Mouse (Mus musculus) gastrocnemius, postnatal 4 days (tissue): ENCODE measurements around the gene Mrpl41. TPM values are rescaled to one million over a fixed set of nuclear protein-coding genes. Genes with fewer than 3 reads are reported as not detected.
A peak's percentile ranks its signal among the peaks of the same experiment; 100 is the strongest.
"Not testable (repeated sequence)": the region's sequence is repeated elsewhere in the genome, so short reads cannot be mapped to it uniquely, and the experiment has no call there.

Experiments used
- DNase-seq, 2 experiments: peaks; one replicate each; pipeline ENCODE4 v3.0.0; 2021 to 2022; ENCODE audit warnings: low spot score in 2 of 2, mixed read lengths in 2 of 2
- long read RNA-seq, 2 experiments: library from polyadenylated mRNA; stranded (forward); transcript quantifications; one replicate each; pipeline ENCODE4 v2.0.0; 2021
- total RNA-seq, 2 experiments: library from RNA; stranded (reverse); gene quantifications; 2 replicates each; pipeline ENCODE4 v1.2.3; 2021

The Mrpl41 gene
- total RNA-seq = 10 to 100 TPM; 56.1 to 59.4 TPM
- long read RNA-seq, experiment 1, transcript Mrpl41-201 (2 exons, 776 nt) = major isoform, 44 of 48 reads
- long read RNA-seq, experiment 1, partial matches to known transcripts = 0 of 48 reads
- long read RNA-seq, experiment 1, other reads (novel, unspliced or antisense) = 4 of 48 reads
- long read RNA-seq, experiment 2, transcript Mrpl41-201 (2 exons, 776 nt) = major isoform, 43 of 52 reads
- long read RNA-seq, experiment 2, partial matches to known transcripts = 0 of 52 reads
- long read RNA-seq, experiment 2, other reads (novel, unspliced or antisense) = 9 of 52 reads

GRCm38 (mm10) chr2:24974906-24975703, at the start of gene Mrpl41:
TSS of gene Mrpl41 (minus strand) at chr2:24975098.
- peak; percentile 93 to 97 for DNase-seq

GRCm38 (mm10) chr2:25022678-25023077, 47.8 kb upstream of the Mrpl41 start:
- DNase-seq = no peak

DNA sequence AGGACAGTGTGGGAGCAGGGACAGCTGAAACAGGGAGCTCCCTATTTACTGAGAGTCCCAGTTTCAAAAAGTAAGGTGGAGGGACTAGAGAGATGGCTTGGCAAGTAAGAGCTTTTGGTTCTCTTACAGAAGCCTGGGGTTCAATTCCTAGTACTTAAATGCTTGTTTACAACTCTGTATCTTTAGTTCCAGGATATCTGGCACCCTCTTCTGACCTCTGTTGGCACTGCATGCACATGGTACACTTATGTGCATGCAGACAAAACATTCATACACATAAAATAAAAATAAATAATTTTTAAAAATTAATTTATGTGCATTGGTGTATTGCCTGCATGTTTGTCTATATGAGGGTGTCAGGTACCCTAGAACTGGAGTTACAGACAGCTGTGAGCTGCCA, 33.4 kb upstream of the Mrpl41 start:
- no peak for DNase-seq

- no peak for DNase-seq
These were observed 31.9 kb upstream of the Mrpl41 start for GRCm38 (mm10) chr2:25006767-25007166.

GRCm38 (mm10) chr2:25003946-25004786, 29.3 kb upstream of the Mrpl41 start:
- DNase-seq = no peak

GRCm38 (mm10) chr2:25000544-25001235, 25.8 kb upstream of the Mrpl41 start:
- DNase-seq = no peak

DNA sequence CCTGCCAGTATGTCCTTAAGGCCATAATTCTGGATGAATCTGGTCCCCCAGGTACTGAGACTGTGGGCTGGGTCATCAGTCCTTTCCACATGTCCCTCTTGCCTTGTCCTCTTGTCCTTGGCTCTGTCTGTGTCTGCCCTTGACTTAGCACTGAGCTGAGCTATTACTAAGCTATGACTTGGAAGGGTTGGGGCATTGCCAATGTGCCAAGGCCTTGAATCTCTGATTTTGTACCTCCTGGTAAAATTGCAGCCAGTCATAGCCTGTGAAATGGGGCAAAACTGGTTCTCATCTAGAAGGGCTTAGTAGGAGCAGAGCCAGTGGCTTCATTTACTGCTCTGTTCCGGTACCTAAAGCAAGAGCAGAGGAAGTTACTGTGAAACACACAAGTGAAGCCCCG, 21.6 kb upstream of the Mrpl41 start:
- no peak for DNase-seq

DNA sequence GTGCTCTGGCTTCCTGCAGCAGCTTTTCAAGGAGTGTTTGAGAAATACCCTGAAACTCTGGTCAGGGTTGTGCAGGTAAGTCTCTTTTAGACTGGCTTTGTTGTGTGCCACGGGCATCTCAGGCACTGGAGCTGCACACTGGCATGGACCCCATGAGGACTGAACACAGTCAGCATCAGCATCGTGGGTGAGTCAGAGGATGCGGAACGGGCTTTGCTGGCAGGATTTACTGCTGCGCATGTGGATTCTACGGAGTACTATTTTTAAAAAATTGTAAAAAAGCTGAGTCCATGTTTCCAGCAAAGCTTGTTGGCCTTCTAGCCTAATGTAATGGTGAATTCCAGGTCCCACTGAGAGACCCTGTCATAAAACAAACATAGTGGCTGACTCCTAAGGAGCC, 20.4 kb upstream of the Mrpl41 start:
- DNase-seq = no peak

DNA sequence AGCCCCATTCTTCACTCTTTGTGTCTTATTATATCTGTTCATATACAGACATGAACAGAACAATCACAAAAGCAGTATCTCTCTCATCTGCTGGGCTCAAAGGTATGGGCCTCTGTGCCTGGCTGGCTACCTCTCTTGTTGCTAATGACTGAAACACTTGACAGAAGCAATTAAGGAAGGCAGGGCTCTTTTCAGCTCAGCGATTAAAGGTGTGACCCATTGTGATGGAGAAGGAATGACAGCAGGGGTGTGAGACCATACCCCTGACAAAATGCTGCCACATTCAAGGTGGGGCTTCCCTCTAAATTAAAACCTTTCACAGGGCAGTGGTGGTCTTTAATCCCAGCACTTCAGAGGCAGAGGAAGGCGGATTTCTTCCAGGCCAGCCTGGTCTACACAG, 12.9 kb upstream of the Mrpl41 start:
- no peak for DNase-seq

- DNase-seq = no peak
These were observed 2.1 kb upstream of the Mrpl41 start for GRCm38 (mm10) chr2:24976960-24977359.

DNA sequence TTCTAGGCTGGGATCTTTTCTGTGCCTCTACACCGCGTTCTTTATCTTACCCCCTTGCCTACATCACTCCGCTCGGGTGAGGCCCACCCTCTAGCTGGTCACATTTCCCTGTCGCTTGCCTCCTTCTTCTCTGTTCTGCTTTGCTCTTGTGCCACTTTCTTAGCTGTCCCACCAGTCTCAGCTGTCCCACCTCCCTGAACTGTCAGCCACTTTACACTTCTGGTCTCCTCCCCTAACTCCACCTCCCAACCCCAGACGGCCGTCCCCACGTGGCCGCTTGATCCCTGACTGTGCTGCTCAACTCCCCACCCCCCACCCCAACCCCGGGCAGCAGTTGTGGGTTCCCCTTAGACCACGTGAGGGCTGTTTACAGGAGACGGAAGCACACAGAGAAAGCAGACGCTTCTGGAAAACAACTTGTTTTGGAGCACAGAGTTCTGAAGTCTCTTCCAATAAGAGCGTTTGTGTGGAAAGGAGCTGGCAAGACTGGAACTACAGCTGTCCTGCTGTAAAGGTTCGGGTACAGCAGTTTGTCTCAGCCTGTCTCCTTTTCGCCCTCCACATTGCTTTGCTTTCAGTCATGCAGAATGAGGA, 903 bp upstream of the Mrpl41 start, which contains the start of gene Pnpla7:
Gene Pnpla7 (plus strand): TSS at position 330 of the 594 bp plus-strand sequence.
- peak; percentile 60 to 76 for DNase-seq

DNA sequence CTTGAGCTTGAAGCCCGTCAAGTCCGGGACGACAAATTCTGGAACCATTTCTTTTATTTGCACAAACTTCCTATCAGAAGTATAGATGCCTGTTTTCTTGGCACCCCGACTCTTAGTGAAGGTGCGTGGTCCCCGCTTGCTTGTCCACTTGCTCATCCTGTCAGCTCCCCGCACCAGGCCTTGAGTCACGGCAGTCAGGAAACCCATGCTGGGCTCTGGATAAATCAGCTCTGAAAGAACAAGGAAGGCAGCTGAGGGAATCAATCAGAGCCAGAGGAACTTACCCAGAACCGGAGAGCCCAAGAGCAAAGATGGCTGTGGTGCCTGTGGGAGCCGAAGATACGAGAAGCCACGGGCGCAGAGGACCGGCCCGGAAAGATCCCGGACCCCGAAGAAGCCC, 446 bp downstream of the Mrpl41 start:
- DNase-seq = peak in 1 of 2 experiments; percentile 15

GRCm38 (mm10) chr2:24970386-24970785, 4.5 kb downstream of the Mrpl41 start:
- DNase-seq = no peak

DNA sequence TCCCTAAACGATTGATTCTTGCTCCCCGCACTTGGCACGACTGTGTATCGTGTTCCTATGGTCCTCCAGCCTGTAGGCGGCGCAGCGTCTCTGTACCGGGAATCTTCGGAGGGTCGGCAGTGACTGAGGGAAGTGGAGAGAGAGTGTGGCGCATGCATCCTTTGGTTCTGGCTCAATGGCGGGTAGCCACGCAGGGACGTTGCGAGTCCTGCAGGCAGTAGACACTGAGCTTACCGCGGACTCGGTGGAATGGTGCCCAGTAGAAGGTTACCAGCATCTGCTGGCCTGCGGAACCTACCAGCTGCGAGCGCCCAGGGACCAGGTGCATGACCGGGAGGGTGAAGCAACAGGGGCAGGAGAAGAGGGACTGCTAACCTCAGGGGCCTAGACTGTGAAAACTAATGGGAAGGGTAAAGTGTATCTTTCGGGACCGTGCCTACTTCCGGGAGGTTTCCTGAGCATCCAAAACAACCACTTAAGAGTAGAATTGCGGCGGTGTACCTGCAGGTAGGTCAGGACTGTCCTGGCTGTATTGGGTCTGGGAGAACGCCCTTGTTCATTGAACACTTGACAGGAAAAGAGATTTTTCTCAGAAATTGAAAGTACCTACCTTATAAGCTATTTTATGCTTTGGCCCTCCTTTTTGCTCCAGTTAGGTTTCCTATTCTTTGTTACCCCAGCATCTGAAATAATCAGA, 12.4 kb downstream of the Mrpl41 start, which contains the start of gene Dph7:
Gene Dph7 (plus strand): TSS at position 97 of the 697 bp plus-strand sequence.
- DNase-seq = peak; percentile 69 to 87

GRCm38 (mm10) chr2:24960910-24961309, 14.0 kb downstream of the Mrpl41 start:
- DNase-seq = no peak

DNA sequence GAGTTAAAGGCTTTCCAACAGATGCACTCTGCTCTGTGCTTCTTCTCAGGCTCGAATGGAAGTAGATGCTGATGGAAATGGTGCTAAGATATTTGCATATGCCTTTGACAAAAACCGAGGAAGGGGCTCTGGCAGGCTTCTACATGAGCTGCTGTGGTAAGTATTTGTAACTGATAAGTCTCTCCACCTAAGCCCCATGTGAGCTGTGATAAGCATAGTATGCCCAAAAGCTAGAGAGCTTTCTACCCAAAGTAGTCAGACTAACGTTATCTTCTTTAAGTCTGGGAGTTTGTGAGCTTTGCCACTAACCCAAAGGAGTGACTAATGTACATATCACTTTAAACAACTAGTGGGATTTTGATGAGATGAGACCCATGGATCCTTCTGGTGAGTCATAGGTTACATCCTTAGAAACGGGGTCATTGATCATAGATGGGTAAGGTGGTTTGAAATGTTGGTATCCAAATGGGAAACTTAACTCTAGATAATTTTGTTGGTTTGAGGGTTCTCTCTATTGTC, 22.3 kb downstream of the Mrpl41 start:
- DNase-seq = no peak

- DNase-seq = no peak
These were observed 24.7 kb downstream of the Mrpl41 start for GRCm38 (mm10) chr2:24950189-24950535.

DNA sequence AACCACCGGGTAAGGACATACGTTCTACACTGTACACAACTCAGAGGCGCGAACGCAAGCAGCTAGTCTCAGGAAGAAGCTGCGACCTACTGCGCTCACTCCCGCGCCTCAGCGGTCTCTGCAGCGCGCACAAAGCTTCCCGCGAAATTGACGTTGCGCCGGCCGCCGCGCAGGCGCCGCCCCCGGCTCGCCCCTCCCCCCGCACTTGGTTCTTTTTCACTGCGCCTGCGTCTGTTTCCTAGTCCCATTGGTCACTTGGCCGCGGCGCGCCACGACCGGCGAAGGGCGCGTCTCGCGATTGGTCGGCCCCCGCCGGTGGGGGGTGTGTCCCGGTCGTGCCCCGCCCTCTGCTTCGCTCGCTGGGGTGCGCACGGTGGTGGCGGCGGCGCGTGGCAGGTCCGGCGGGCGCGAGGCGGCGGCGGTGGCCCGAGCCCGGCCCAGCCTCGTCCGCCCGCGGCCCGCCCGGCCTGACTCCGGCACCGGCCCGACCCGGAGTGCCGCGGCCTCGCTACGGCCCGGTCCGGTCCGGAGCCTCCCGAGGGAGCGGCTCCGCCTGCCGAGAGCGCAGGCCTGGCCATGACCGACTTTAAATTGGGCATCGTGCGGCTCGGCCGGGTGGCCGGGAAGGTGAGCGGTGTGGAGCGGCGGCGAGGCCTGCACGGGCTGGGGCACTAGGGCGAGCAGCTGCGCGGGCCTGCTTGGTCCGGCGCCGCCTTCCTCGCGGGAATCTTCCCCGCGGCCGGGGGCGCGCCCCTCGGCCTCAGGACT, 25.3 kb downstream of the Mrpl41 start, which contains the start of gene Zmynd19:
Gene Zmynd19 (plus strand): TSS at position 372 of the 768 bp plus-strand sequence.
- peak; percentile 98 to 99 for DNase-seq

GRCm38 (mm10) chr2:24944304-24944703, 30.6 kb downstream of the Mrpl41 start:
- not testable (repeated sequence) for DNase-seq
